Mouse (Mus musculus) liver, adult (tissue): ENCODE results near the gene Herc1.

Experiments used
- GATA4 ChIP-seq: IDR thresholded peaks from 2 replicates; pipeline ENCODE4 v1.6.1; 2014; ENCODE audit warnings: mild to moderate bottlenecking, low read length; ENCODE audit not compliant: insufficient replicate concordance

Herc1 gene

GRCm38 (mm10) chr9:66374495-66375478 is 24.5 kb downstream of the Herc1 start:
- TF ChIP-seq GATA4, result no peak

- TF ChIP-seq GATA4, result no peak
Measured at GRCm38 (mm10) chr9:66383417-66383816, 33.2 kb downstream of the Herc1 start.

- no peak for TF ChIP-seq GATA4
Measured at GRCm38 (mm10) chr9:66393304-66393703, 43.1 kb downstream of the Herc1 start.

GRCm38 (mm10) chr9:66423492-66423891 is 73.2 kb downstream of the Herc1 start:
- TF ChIP-seq GATA4, result no peak

- no peak for TF ChIP-seq GATA4
Measured at GRCm38 (mm10) chr9:66440007-66440406, 89.8 kb downstream of the Herc1 start.

- TF ChIP-seq GATA4, result no peak
Measured at GRCm38 (mm10) chr9:66448253-66448652, 98.0 kb downstream of the Herc1 start.

GRCm38 (mm10) chr9:66465087-66465486 is 114.8 kb downstream of the Herc1 start:
- no peak for TF ChIP-seq GATA4

GRCm38 (mm10) chr9:66477785-66478184 is 127.5 kb downstream of the Herc1 start:
- no peak for TF ChIP-seq GATA4

GRCm38 (mm10) chr9:66483429-66483828 is 133.2 kb downstream of the Herc1 start:
- TF ChIP-seq GATA4, result peak; percentile 47; the same call in 1 of the 2 replicates

- no peak for TF ChIP-seq GATA4
Measured at GRCm38 (mm10) chr9:66488786-66489185, 138.5 kb downstream of the Herc1 start.

- no peak for TF ChIP-seq GATA4
Measured at GRCm38 (mm10) chr9:66492361-66492760, 142.1 kb downstream of the Herc1 start.

GRCm38 (mm10) chr9:66493992-66494391 is 143.7 kb downstream of the Herc1 start:
- no peak for TF ChIP-seq GATA4

- TF ChIP-seq GATA4, result no peak
Measured at GRCm38 (mm10) chr9:66501248-66501647, 151.0 kb downstream of the Herc1 start.

- no peak for TF ChIP-seq GATA4
Measured at GRCm38 (mm10) chr9:66503879-66504411, 153.7 kb downstream of the Herc1 start.

- TF ChIP-seq GATA4, result no peak
Measured at GRCm38 (mm10) chr9:66504518-66504917, 154.3 kb downstream of the Herc1 start.

GRCm38 (mm10) chr9:66505141-66505917 is 155.1 kb downstream of the Herc1 start:
- TF ChIP-seq GATA4, result no peak

- no peak for TF ChIP-seq GATA4
Measured at GRCm38 (mm10) chr9:66506011-66506410, 155.8 kb downstream of the Herc1 start.
